ENCODE assay signal across 8 mouse cellular contexts in genomic region chr12:20228321-20228999, GRCm38 (mm10).
DNase-seq lines count a peak whose midpoint lies in the region; ATAC-seq and TF ChIP-seq lines count a peak whose summit lies in the region.
"Not testable (repeated sequence)": the region's sequence is repeated elsewhere in the genome, so short reads cannot be mapped to it uniquely, and the experiment has no call there.

No protein-coding gene starts in this region.

- peaks cover 68% of the 10 kb centered on the region for H3K9me3 ChIP-seq in limb, embryonic 10.5 days (replicated peaks)
- peaks cover 58% of the 10 kb centered on the region for H3K9me3 ChIP-seq in liver, postnatal 0 days (ENCODE audit: low read length)

- H3K27ac ChIP-seq in limb, embryonic 10.5 days; liver, postnatal 0 days (ENCODE audit: low read depth): not testable (repeated sequence)

- not testable (repeated sequence) for H3K9ac ChIP-seq in liver, postnatal 0 days (replicated peaks)

- peak; percentile 6 for DNase-seq in CD4-positive, CD25-positive, alpha-beta regulatory T cell, adult 2 months (ENCODE audit: low read depth, low spot score)
- peak; percentile 15 for DNase-seq in embryo, embryonic 9.5 days (ENCODE audit: extremely low spot score)
- DNase-seq in heart, adult 11 months: peak; percentile 84
- peak; percentile 1 for DNase-seq in induced T-regulatory cell, adult 2 months (ENCODE audit: low read depth)
- peak; percentile 41 for DNase-seq in limb, embryonic 10.5 days (ENCODE audit: low spot score)
- peak; percentile 23 for DNase-seq in liver, postnatal 0 days
- peak; percentile 18 for DNase-seq in neural tube, embryonic 10.5 days (ENCODE audit: extremely low spot score, low spot score)
- DNase-seq in testis, postnatal 10 days (ENCODE audit: low spot score): peak; percentile 40

- peaks cover 33% of the 10 kb centered on the region for H3K27me3 ChIP-seq in limb, embryonic 10.5 days (ENCODE audit: low read depth, poor library complexity, severe bottlenecking)
- H3K27me3 ChIP-seq in liver, postnatal 0 days (ENCODE audit: insufficient read depth, low read length): not testable (repeated sequence)

- H3K4me1 ChIP-seq in limb, embryonic 10.5 days; liver, postnatal 0 days (ENCODE audit: insufficient read depth): not testable (repeated sequence)

- not testable (repeated sequence) for TF ChIP-seq EP300 in liver, postnatal 0 days (IDR thresholded peaks at IDR 0.05; ENCODE audit: low read depth)

- not testable (repeated sequence) for H3K4me2 ChIP-seq in liver, postnatal 0 days (ENCODE audit: low read depth, low read length)

- peaks cover 73% of the 10 kb centered on the region for H3K36me3 ChIP-seq in limb, embryonic 10.5 days
- not testable (repeated sequence) for H3K36me3 ChIP-seq in liver, postnatal 0 days (replicated peaks; ENCODE audit: insufficient read depth, low read length)

- H3K4me3 ChIP-seq in limb, embryonic 10.5 days; liver, postnatal 0 days (ENCODE audit: low read depth, low read length): not testable (repeated sequence)

- 71% methylated on average over 21 of the region's 21 CpGs for WGBS in limb, embryonic 10.5 days
- 67% methylated on average over 21 of the region's 21 CpGs for WGBS in liver, postnatal 0 days (ENCODE audit: insufficient replicate concordance)

- not testable (repeated sequence) for ATAC-seq in liver, postnatal 0 days

- not testable (repeated sequence) for TF ChIP-seq CTCF in liver, postnatal 0 days (IDR thresholded peaks at IDR 0.05; ENCODE audit: low read depth)

Comparison
In these comparisons a context has a peak if more than half of its experiments do, and no peak if none do; other contexts are left out.
1. DNase-seq: peak in every context shown above with its lines; median percentile 84 in heart, adult 11 months; 41 in limb, embryonic 10.5 days; 40 in testis, postnatal 10 days; 23 in liver, postnatal 0 days; 18 in neural tube, embryonic 10.5 days; 15 in embryo, embryonic 9.5 days; 6 in CD4-positive, CD25-positive, alpha-beta regulatory T cell, adult 2 months; 1 in induced T-regulatory cell, adult 2 months.